Mouse (Mus musculus) heart, adult 8-10 months (tissue): Measurements from ENCODE around the gene Mkln1. TPM values are rescaled to one million over a fixed set of nuclear protein-coding genes. Genes with fewer than 3 reads are reported as not detected.

Source experiments
- DNase-seq: peaks from one replicate; pipeline ENCODE4 v3.0.0; 2022; ENCODE audit warnings: low spot score
- total RNA-seq, 4 experiments: library from RNA; stranded (reverse); gene quantifications; 2 replicates each; pipeline ENCODE4 v1.2.4; 2022

The Mkln1 gene
- total RNA-seq, 4 experiments from 2014 or later = 145 to 175 (median 158) TPM

GRCm38 (mm10) chr6:31397775-31398430, 632 bp upstream of the Mkln1 start:
- DNase-seq = no peak

DNA sequence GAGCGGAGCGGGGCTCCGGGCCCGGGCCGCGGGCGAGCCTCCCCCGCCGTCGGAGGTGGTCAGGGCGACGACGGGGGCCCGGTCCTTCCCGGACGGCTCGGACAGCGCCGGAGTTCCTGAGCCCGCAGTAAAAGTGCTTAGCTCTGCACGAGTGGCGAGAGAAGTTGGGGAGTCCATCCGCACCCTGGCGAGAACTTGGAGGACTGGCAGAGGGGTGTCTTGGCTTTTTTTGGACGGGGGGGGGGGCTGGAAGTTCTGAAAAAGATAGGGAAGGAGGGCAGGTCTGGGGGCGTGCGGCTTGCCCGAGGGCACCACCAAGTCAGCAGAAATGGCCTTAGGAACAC, 643 bp downstream of the Mkln1 start:
- DNase-seq = no peak

GRCm38 (mm10) chr6:31399566-31399965, 1.0 kb downstream of the Mkln1 start:
- DNase-seq = no peak

GRCm38 (mm10) chr6:31411017-31411416, 12.5 kb downstream of the Mkln1 start:
- no peak for DNase-seq

DNA sequence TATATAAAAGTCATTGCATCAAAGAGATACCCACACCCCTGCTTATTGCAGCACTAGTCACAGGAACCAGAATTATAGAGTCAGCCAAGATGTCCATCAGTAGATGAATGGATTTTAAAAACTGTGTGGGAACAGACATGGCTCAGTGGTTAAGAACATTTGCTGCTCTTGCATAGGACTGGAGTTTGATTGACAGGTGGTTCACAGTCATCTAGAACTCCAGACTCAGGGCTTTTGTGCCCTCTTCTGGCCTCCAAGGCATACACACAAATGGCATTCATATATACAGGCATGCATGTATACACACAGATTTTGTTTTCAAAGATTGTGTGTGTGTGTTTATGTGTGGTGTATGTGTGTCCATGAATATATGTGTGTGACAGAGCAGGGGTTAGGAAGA, 14.0 kb downstream of the Mkln1 start:
- no peak for DNase-seq

DNA sequence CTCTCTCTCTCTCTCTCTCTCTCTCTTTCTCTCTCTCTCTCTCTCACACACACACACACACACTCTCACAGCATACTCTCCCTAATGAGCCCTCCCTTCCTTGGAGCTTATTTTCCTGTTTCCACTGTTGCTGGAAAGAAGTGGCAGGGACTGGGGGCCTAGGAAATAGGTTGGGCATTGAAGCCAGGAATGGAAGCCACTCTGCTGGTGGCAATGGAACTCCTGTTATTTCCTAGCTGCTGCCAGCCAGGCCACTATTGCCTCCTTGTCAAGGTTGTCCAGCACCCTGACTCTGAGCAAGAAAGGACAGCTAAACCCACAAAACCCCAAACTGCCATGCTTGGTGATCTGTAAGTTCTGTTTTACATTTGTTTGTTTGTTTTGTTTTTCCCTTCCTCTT, 15.0 kb downstream of the Mkln1 start:
- DNase-seq = no peak

- DNase-seq = no peak
These were observed 15.8 kb downstream of the Mkln1 start for GRCm38 (mm10) chr6:31414303-31414702.

DNA sequence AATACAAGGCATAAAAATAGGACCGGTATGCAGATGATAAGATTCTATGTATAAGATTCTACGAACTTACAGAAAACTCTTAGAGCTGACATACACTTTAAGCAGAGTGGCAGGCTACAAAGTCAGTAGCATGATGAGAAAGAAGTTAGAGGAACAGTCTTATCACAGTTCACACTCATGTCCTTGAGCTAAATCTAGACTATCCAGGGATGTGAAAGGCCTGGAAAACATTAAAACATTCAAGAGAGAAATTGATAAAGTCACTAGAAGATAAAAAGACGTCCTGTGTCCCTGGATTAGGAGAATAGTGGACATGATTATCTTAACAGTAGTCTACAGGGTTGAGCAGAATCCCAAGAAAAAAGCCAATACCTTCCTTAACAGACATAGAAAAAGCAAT, 26.9 kb downstream of the Mkln1 start:
- DNase-seq = no peak

GRCm38 (mm10) chr6:31437264-31437663, 38.7 kb downstream of the Mkln1 start:
- no peak for DNase-seq

DNA sequence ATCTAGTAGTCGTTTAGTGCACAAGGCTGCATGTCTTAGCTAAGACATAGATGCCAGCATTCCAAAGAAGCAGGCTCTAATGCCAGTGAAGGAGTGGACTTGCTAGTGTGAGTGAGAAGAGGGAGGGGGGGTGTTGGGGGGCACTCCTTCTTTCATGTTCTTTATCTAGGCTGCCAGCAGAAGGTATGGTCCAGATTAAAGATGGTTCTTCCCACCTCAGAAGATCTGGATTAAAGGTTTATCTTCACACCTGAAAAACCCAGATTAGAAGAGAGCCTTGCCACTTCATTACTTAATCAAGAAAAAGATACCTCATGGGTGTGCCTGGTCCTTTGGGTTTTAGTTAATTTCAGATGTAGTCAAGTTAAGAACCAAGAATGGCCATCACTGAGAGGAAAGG, 46.7 kb downstream of the Mkln1 start:
- DNase-seq = no peak

GRCm38 (mm10) chr6:31453735-31454134, 55.2 kb downstream of the Mkln1 start:
- DNase-seq = peak; percentile 70

- DNase-seq = no peak
These were observed 56.8 kb downstream of the Mkln1 start for GRCm38 (mm10) chr6:31455376-31455775.

GRCm38 (mm10) chr6:31456988-31457387, 58.5 kb downstream of the Mkln1 start:
- no peak for DNase-seq

DNA sequence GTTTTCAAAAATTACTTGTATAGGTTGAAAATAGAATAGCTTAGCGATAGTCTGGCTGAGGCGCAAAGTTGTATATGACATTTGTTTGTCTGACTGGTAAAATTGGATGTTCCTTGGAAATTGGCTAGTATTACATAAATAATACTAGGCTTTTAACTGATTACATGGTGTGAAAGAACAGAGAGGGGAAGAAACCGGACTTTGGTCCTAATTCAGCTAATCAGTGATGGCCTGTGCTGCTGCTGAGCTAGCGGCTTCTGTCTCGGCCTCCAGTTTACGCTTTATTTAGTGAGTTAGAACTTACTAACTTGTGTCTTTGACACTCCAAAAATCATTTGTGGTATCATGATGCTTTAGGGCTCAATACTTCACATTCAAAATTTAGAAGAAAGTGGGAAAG, 70.9 kb downstream of the Mkln1 start:
- DNase-seq = no peak

DNA sequence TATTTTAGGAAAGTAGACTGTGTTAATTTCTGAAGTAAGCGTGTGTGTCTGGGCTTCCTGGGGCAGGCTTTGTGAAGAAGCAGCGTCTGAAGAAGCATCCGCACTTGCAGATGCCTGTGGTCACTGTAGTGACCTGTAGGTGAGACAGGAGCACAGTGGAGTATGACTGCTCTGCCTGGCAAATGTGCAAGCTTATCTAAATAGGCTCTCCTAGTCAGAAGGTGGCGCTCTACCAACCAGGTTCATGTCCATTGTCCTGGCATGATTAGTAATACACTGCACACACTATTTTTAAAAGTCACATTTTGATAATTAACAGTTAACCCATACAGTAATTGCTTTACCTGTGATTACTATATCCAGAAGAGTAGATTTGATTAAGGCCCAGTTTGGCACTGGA, 79.7 kb downstream of the Mkln1 start:
- no peak for DNase-seq

DNA sequence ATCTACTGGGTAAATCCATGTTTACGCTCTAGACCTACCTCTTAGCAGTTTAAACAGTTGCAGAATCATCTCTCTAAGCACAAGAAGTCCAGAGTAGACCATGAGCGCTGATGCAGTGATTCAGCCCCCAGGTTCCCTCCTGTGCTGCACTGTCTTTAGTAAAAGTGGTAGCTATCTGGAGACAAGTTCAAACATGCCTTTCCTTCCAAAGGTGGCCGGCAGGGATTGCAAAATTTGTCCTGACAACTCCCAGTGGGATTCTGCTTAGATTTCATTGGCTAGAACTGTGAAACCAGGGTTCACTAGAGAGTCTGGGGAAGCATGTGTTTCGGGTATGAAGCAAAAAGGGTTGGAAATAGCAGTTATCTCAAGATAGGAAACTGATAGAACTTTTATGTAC, 81.5 kb downstream of the Mkln1 start:
- peak; percentile 13 for DNase-seq

DNA sequence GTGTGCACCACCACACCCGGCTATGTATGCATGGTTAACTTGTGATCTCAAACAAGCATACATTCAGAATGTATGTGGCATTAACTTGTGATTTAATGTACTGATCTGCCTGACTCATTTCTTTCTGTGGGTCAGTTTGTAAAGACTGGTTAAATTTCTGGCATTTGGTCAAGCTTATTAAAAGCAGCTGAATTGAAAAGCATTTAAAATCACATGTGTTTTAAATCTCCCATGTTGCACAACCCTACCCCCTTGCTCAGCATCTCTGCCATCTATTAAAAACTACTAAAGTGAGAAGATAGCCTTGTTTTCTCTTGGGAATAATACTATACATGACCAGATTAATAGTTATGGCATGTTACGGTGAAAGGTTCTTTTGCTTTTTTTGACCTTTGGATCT, 88.1 kb downstream of the Mkln1 start:
- no peak for DNase-seq

DNA sequence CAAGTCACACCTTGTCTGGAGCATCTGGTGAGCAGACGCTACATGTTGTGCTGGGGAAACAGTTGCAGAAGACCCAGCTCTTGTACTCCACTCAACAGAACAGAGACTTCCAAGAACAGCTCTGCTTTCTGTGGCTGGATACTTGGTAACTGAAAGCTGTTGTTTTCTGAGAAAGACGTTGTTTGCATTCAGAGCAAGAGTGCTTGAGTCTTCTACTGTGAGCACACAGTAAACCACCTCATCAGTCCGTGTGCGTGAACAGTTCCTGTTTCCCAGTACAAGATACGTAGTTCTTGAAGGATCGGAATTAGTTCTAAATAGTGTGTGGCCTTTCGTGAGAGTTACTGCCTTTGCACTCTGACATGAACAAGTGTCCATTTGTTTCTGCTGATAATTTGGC, 91.4 kb downstream of the Mkln1 start:
- DNase-seq = no peak

DNA sequence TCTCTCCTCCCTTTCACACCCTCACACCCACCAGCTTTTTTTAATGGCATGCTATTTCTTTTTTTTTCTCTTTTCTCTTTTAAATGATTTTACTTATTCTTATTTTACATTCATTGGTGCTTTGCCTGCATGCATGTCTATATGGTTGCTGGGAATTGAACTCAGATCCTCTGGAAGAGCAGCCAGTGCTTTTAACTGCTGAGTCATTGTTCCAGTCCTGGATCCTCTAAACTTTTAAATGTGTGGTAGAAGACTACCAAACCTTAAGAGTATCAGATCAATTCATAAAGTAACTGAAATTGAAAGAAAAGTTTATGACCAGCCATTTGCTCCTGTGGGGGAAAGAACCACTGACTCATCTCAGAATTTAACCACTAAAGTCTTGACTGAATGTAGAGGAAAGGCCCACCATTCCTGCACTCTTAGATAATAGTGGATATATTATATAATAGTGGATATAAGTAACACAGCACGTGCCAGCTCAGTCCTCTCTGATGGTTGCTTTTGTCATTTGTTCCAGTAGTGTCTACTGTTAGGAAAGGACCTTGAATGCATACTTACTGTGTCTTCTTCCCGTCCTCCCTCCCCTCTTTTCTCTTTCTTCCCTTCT, 96.7 kb downstream of the Mkln1 start:
- DNase-seq = no peak

DNA sequence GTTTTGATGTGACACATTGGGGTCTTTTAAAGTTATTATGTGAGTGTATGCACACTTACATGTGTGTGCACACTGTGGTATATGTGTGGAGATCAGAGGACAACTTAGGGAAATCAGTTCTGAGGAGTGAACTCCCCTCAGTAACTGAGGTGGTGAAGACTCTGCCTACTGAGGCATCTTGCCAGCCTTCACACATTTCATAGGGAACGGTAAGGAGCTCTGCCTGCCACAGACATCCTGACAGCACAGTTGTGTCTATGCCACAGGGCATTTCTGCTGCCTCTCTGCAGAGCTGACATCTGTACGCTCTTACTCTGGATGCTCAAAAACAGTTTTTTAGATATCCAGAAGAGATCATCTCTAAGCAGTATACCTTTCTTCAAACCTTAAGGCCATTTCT, 97.7 kb downstream of the Mkln1 start:
- DNase-seq = no peak

GRCm38 (mm10) chr6:31499836-31500235, 101.3 kb downstream of the Mkln1 start:
- no peak for DNase-seq

DNA sequence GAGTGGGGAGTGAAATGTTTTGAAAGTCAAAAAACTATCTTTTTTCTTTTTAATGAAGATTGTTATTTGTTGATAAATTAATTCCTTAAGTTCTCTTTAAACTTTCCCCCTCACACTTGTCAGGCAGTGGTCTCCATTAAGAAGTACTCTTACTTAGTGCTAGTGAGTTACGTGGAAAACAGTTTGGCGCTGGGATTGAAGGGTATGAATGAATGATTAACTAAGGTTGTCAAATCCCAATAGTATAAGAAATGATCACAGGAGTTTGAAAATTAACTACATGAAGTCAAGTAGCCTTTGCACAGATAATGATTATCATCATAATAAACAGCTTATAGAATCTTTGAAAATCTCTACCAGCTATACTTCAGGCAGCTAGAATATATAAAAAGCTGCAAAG, 101.7 kb downstream of the Mkln1 start:
- DNase-seq = no peak

DNA sequence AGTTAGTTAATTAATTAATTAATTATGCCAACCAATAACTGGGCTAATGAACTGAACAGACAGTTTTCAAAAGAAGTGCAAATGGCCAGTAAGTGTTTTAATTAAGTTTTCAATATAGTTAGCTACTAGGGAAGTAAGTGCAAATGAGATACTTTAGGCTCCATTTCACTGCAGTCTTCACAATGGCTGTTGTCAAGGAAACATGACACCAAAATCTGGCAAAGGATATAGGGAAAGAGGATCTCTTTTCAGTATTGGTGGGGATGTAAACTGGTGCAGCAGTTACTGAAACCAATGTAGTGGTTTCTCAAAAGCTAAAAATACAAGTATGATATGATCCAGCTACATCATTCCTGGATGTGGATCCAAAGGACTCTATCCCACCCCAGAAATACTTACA, 102.2 kb downstream of the Mkln1 start:
- DNase-seq = no peak

- peak; percentile 30 for DNase-seq
These were observed 104.1 kb downstream of the Mkln1 start for GRCm38 (mm10) chr6:31502614-31503013.
